Mouse (Mus musculus): ENCODE measurements around the gene Rfk. TPM values are rescaled to one million over a fixed set of nuclear protein-coding genes. Genes with fewer than 3 reads are reported as not detected.

The Rfk gene
- polyA plus RNA-seq, 1 experiment from 2014 or later: 74.3 TPM

DNA sequence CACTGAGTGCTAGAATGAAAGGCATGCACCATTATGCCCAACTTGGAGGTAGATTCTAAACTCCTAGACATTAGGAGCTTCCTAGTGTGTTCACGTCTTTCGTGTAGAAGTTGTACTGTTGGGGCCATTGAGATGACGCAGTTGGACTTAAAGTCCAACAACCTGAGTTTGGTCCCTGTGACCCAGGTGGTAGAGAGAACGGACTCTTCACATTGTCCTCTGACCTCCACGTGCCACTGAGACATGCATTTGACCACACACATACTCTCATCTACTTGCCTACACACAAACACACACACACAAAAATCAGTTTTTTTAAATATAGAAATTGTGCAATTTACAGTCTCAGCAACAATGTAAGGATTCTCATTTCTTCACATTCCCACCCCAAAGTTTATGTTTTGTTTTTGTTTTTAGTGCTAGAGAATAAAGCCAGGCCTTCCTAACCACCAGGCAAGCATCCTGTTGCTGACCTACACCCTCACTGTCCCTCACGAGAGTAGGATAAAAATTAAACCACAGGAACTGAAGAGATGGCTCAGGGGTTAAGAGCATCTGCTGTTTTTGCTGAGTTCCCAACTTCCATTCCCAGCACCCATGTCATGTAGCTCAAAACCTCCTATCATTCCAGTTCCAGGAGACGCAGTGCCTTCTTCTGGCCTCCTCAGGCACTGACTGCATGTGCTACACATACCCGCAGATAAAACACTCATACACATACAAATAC, 27.3 kb upstream of the Rfk start:
- no peak overlapping the region for H3K4me2 ChIP-seq (ENCODE audit: low read length)

DNA sequence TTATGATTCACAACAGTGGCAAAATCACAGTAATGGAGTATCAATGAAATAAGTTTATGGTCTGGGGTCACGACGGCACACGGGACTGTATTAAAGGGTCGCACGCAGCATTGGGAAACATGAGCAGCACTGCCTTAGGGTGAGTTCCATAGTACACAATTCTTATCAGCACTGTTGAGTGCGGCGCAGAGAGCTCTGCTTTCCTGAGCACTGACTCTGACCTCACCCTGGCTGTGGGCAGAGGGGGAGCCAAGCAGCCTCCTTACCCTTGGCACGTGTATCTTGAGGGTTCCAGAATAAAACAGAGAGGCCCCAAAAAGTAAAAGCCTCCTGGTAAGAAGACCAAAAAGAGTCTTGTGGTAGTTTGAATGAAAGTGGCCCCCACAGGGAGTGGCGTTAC, 25.3 kb upstream of the Rfk start:
- Histone ChIP-seq H3K4me1 (ENCODE audit: control insufficient read depth in 2 of 2, insufficient read depth in 2 of 2, low read length in 2 of 2) (peaks cover 0 to 5% of the 10 kb centered on the region in 2 experiments; a peak in 1 of 4 replicates), H3K27me3 (ENCODE audit: control insufficient read depth, insufficient read depth, low read length) (no peaks in the 10 kb centered on the region), H3K27ac (replicated peaks in 1 of 2; ENCODE audit: control insufficient read depth in 1 of 2, insufficient read depth in 1 of 2, low read depth in 2 of 2, low read length in 2 of 2) (no peak overlapping the region), H3K4me3 (ENCODE audit: control insufficient read depth in 1 of 2, insufficient read depth in 1 of 2, low read depth in 1 of 2, low read length in 2 of 2) (no peak overlapping the region), H3K36me3 (ENCODE audit: control insufficient read depth, insufficient read depth, low read length) (no peaks in the 10 kb centered on the region), H3K9ac (ENCODE audit: low read length) (no peak overlapping the region), H3K4me2 (ENCODE audit: low read length) (no peak overlapping the region), H3K9me3 (ENCODE audit: control insufficient read depth, low read length) (no peaks in the 10 kb centered on the region)
- 45% methylated on average over 9 of the region's 9 CpGs for WGBS
- ATAC-seq (ENCODE audit: insufficient number of reproducible peaks, insufficient read depth, low FRiP score, low read depth): no peak

More for the DNA sequence above, 27.3 kb upstream of the Rfk start:
- Histone ChIP-seq H3K27me3 (ENCODE audit: control insufficient read depth, insufficient read depth, low read length) (no peaks in the 10 kb centered on the region), H3K4me1 (ENCODE audit: control insufficient read depth in 2 of 2, insufficient read depth in 2 of 2, low read length in 2 of 2) (peaks cover 0 to 5% of the 10 kb centered on the region in 2 experiments; a peak in 1 of 4 replicates), H3K9ac (ENCODE audit: low read length) (no peak overlapping the region), H3K36me3 (ENCODE audit: control insufficient read depth, insufficient read depth, low read length) (no peaks in the 10 kb centered on the region), H3K27ac (replicated peaks in 1 of 2; ENCODE audit: control insufficient read depth in 1 of 2, insufficient read depth in 1 of 2, low read depth in 2 of 2, low read length in 2 of 2) (no peak overlapping the region), H3K4me3 (ENCODE audit: control insufficient read depth in 1 of 2, insufficient read depth in 1 of 2, low read depth in 1 of 2, low read length in 2 of 2) (no peak overlapping the region), H3K9me3 (ENCODE audit: control insufficient read depth, low read length) (no peaks in the 10 kb centered on the region)
- WGBS: 88% methylated on average over 8 of the region's 8 CpGs
- ATAC-seq (ENCODE audit: insufficient number of reproducible peaks, insufficient read depth, low FRiP score, low read depth): no peak

DNA sequence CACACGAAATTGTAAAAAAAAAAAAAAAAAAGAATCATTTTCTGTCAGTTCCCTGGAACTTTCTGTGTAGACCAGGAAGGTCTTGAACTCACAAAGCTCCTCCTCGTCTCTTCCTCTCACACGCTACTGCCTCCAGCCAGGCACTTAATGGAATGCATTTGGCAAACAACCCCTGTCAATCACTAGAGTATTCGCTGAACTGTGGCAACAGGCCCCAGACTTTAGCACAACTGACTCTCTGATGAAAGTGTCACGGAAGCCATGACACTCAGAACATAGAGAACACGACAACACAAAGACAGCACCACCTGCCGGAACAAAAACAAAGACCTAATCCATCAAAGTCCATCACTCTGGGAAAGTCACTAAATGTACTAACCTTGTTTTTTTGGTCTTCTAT, 24.3 kb upstream of the Rfk start:
- Histone ChIP-seq H3K9ac (ENCODE audit: low read length) (no peak overlapping the region), H3K27me3 (ENCODE audit: control insufficient read depth, insufficient read depth, low read length) (no peaks in the 10 kb centered on the region), H3K27ac (replicated peaks in 1 of 2; ENCODE audit: control insufficient read depth in 1 of 2, insufficient read depth in 1 of 2, low read depth in 2 of 2, low read length in 2 of 2) (no peak overlapping the region), H3K36me3 (ENCODE audit: control insufficient read depth, insufficient read depth, low read length) (no peaks in the 10 kb centered on the region), H3K4me1 (ENCODE audit: control insufficient read depth in 2 of 2, insufficient read depth in 2 of 2, low read length in 2 of 2) (peaks cover 0 to 5% of the 10 kb centered on the region in 2 experiments; a peak in 1 of 4 replicates), H3K9me3 (ENCODE audit: control insufficient read depth, low read length) (no peaks in the 10 kb centered on the region), H3K4me3 (ENCODE audit: control insufficient read depth in 1 of 2, insufficient read depth in 1 of 2, low read depth in 1 of 2, low read length in 2 of 2) (no peak overlapping the region), H3K4me2 (ENCODE audit: low read length) (no peak overlapping the region)
- 58% methylated on average over 7 of the region's 7 CpGs for WGBS
- no peak for ATAC-seq (ENCODE audit: insufficient number of reproducible peaks, insufficient read depth, low FRiP score, low read depth)

DNA sequence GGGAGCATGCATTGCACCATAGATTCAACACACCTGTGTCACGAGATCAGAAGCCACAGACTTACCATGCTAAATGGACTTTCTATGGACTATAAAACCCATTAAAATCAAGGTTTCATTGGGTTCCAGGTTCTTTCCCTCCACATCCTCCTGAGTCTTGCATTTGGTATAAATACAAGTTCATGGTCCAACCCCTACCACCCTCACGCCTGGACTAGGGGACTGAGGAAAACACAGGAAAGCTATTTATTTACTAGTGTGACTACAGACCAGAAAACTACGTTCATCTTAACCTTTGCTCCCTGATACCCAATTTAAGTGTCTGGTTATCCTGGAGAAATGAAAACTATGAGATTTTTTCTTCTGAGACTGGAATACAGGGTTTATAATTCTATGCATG, 21.1 kb upstream of the Rfk start, which contains the start of gene Gcnt1:
Gene Gcnt1, minus strand, starts transcription at position 144 of the 400 bp plus-strand sequence.
- Histone ChIP-seq H3K27me3 (ENCODE audit: control insufficient read depth, insufficient read depth, low read length) (no peaks in the 10 kb centered on the region), H3K4me3 (ENCODE audit: control insufficient read depth in 1 of 2, insufficient read depth in 1 of 2, low read depth in 1 of 2, low read length in 2 of 2) (no peak within 1 kb of the TSS), H3K9ac (ENCODE audit: low read length) (no peak within 1 kb of the TSS), H3K27ac (replicated peaks in 1 of 2; ENCODE audit: control insufficient read depth in 1 of 2, insufficient read depth in 1 of 2, low read depth in 2 of 2, low read length in 2 of 2) (no peak within 1 kb of the TSS), H3K4me2 (ENCODE audit: low read length) (no peak within 1 kb of the TSS), H3K36me3 (ENCODE audit: control insufficient read depth, insufficient read depth, low read length) (no peaks in the 10 kb centered on the region), H3K4me1 (ENCODE audit: control insufficient read depth in 2 of 2, insufficient read depth in 2 of 2, low read length in 2 of 2) (peaks cover 2 to 5% of the 10 kb centered on the region in 2 experiments; a peak in 1 of 4 replicates), H3K9me3 (ENCODE audit: control insufficient read depth, low read length) (no peaks in the 10 kb centered on the region)
- 80% methylated on average over 3 of the region's 3 CpGs for WGBS
- no peak for ATAC-seq (ENCODE audit: insufficient number of reproducible peaks, insufficient read depth, low FRiP score, low read depth)

DNA sequence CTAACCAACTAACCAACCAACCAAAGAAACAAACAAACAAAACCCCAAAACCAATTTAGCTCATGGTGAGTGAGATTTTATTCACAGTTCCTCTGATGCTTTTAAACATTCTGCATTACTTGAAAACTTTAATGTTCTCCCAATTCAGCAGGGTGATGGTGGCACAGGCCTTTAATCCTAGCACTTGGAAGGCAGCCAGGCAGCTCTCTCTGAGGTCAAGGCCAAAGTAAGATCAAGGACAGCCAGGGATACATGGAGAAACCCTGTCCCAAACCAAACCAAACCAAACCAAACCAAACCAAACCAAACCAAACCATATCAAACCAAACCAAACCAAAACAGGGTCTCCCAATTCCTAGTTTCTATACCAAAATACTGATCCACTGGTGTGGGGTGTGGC, 15.0 kb upstream of the Rfk start:
- H3K27ac ChIP-seq (replicated peaks in 1 of 2; ENCODE audit: control insufficient read depth in 1 of 2, insufficient read depth in 1 of 2, low read depth in 2 of 2, low read length in 2 of 2): no peak overlapping the region
- no peak overlapping the region for H3K4me2 ChIP-seq (ENCODE audit: low read length)
- H3K36me3 ChIP-seq (ENCODE audit: control insufficient read depth, insufficient read depth, low read length): no peaks in the 10 kb centered on the region
- H3K9ac ChIP-seq (ENCODE audit: low read length): no peak overlapping the region
- no peaks in the 10 kb centered on the region for H3K9me3 ChIP-seq (ENCODE audit: control insufficient read depth, low read length)
- H3K27me3 ChIP-seq (ENCODE audit: control insufficient read depth, insufficient read depth, low read length): no peaks in the 10 kb centered on the region
- H3K4me1 ChIP-seq (ENCODE audit: control insufficient read depth in 2 of 2, insufficient read depth in 2 of 2, low read length in 2 of 2): peaks cover 0 to 2% of the 10 kb centered on the region in 2 experiments; a peak in 1 of 4 replicates
- H3K4me3 ChIP-seq (ENCODE audit: control insufficient read depth in 1 of 2, insufficient read depth in 1 of 2, low read depth in 1 of 2, low read length in 2 of 2): no peak overlapping the region
- ATAC-seq (ENCODE audit: insufficient number of reproducible peaks, insufficient read depth, low FRiP score, low read depth): no peak

DNA sequence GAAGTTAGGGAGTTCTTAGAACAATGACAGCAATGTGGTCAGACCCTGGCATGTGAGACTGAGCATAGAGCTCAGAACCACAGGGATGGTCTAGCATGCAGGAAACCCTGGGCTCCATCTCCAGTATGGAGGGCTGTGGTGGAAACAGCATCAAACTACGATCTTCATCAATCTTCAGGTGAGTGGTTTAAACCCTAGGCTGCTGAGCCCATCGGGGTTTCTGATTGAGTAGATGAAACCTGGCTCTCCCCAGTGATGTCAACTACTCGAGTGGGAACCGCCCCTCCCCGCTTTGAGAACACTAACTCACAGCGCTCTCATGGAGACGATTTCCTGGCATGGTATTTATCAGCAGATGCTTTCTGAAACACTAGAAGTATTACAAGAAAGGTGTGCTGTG, 13.3 kb upstream of the Rfk start:
- 52% methylated on average over 7 of the region's 7 CpGs for WGBS

DNA sequence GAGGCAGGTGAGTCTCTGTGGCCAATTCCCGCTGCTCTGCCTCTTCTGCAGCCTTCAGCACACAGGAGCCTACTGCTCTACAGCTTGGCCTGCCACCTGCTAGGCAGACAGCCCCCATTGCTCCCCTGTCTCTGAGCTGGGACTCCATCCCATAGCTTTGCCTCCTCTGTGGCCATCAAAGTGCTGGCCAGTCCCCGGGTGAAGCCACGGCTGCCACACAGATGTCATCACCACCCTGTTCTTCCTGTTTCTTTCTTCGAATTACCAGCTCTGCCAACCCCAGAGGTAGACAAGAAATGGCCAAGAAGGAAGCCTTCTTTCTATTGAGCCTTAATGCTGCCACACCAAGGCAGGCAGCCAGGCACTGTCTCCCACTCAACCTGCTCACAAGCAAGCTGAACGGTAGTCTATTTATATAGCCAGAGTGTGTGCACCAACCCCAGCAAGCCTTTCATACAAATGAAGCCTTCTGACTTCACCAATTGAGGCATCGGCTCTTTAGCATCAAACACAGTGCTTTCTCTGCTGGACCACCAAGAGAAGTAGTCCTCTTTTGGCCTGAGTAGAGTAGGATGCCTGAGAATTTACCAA, 10.9 kb upstream of the Rfk start:
- Histone ChIP-seq H3K4me2 (ENCODE audit: low read length) (no peak overlapping the region), H3K4me1 (ENCODE audit: control insufficient read depth in 2 of 2, insufficient read depth in 2 of 2, low read length in 2 of 2) (no peaks in the 10 kb centered on the region; a peak in 1 of 4 replicates), H3K9me3 (ENCODE audit: control insufficient read depth, low read length) (no peaks in the 10 kb centered on the region), H3K36me3 (ENCODE audit: control insufficient read depth, insufficient read depth, low read length) (no peaks in the 10 kb centered on the region), H3K27ac (replicated peaks in 1 of 2; ENCODE audit: control insufficient read depth in 1 of 2, insufficient read depth in 1 of 2, low read depth in 2 of 2, low read length in 2 of 2) (no peak overlapping the region), H3K9ac (ENCODE audit: low read length) (no peak overlapping the region), H3K4me3 (ENCODE audit: control insufficient read depth in 1 of 2, insufficient read depth in 1 of 2, low read depth in 1 of 2, low read length in 2 of 2) (no peak overlapping the region), H3K27me3 (ENCODE audit: control insufficient read depth, insufficient read depth, low read length) (no peaks in the 10 kb centered on the region)
- WGBS: 64% methylated on average over 6 of the region's 6 CpGs
- no peak for ATAC-seq (ENCODE audit: insufficient number of reproducible peaks, insufficient read depth, low FRiP score, low read depth)

More for the DNA sequence above, 13.3 kb upstream of the Rfk start:
- H3K4me2 ChIP-seq (ENCODE audit: low read length): no peak overlapping the region
- ATAC-seq (ENCODE audit: insufficient number of reproducible peaks, insufficient read depth, low FRiP score, low read depth): no peak
- no peaks in the 10 kb centered on the region for H3K9me3 ChIP-seq (ENCODE audit: control insufficient read depth, low read length)
- peaks cover 0 to 2% of the 10 kb centered on the region in 2 experiments; a peak in 1 of 4 replicates for H3K4me1 ChIP-seq (ENCODE audit: control insufficient read depth in 2 of 2, insufficient read depth in 2 of 2, low read length in 2 of 2)
- no peak overlapping the region for H3K27ac ChIP-seq (replicated peaks in 1 of 2; ENCODE audit: control insufficient read depth in 1 of 2, insufficient read depth in 1 of 2, low read depth in 2 of 2, low read length in 2 of 2)
- H3K4me3 ChIP-seq (ENCODE audit: control insufficient read depth in 1 of 2, insufficient read depth in 1 of 2, low read depth in 1 of 2, low read length in 2 of 2): no peak overlapping the region
- H3K36me3 ChIP-seq (ENCODE audit: control insufficient read depth, insufficient read depth, low read length): no peaks in the 10 kb centered on the region
- no peaks in the 10 kb centered on the region for H3K27me3 ChIP-seq (ENCODE audit: control insufficient read depth, insufficient read depth, low read length)
- no peak overlapping the region for H3K9ac ChIP-seq (ENCODE audit: low read length)
